Mouse (Mus musculus) cerebellum, adult (tissue): ENCODE results near the gene Setd7.

ENCODE experiments used
- ATAC-seq: cut with Nextera tagmentation; 2 replicates; pipeline ENCODE4 v1.9.2; 2017; ENCODE audit warnings: mild to moderate bottlenecking, moderate library complexity, mixed read lengths; ENCODE audit not compliant: insufficient number of reproducible peaks, low FRiP score, low TSS enrichment

The Setd7 gene

GRCm38 (mm10) chr3:51525186-51525785 lies 35.4 kb downstream of the Setd7 start:
- ATAC-seq = peak; percentile 38; the same call in 1 of the 2 replicates

- no peak for ATAC-seq
These were observed 39.4 kb downstream of the Setd7 start for GRCm38 (mm10) chr3:51521262-51521661.

GRCm38 (mm10) chr3:51518763-51519121 lies 41.9 kb downstream of the Setd7 start:
- no peak for ATAC-seq

GRCm38 (mm10) chr3:51517878-51518762 lies 42.6 kb downstream of the Setd7 start:
- ATAC-seq = no peak

- ATAC-seq = no peak
These were observed 43.2 kb downstream of the Setd7 start for GRCm38 (mm10) chr3:51517467-51517866.

- ATAC-seq = peak; percentile 62
These were observed 48.7 kb downstream of the Setd7 start for GRCm38 (mm10) chr3:51511983-51512382.

GRCm38 (mm10) chr3:51510903-51511302 lies 49.8 kb downstream of the Setd7 start:
- ATAC-seq = peak; percentile 83

GRCm38 (mm10) chr3:51505465-51505864 lies 55.2 kb downstream of the Setd7 start:
- no peak for ATAC-seq

GRCm38 (mm10) chr3:51504385-51504952 lies 56.2 kb downstream of the Setd7 start:
- no peak for ATAC-seq

GRCm38 (mm10) chr3:51499876-51500275 lies 60.8 kb downstream of the Setd7 start:
- no peak for ATAC-seq

- ATAC-seq = no peak
These were observed 62.0 kb downstream of the Setd7 start for GRCm38 (mm10) chr3:51498659-51499058.

- no peak for ATAC-seq
These were observed 62.7 kb downstream of the Setd7 start for GRCm38 (mm10) chr3:51497978-51498377.

- no peak for ATAC-seq
These were observed 65.0 kb downstream of the Setd7 start for GRCm38 (mm10) chr3:51495646-51496045.

GRCm38 (mm10) chr3:51494466-51494865 lies 66.2 kb downstream of the Setd7 start:
- no peak for ATAC-seq

- ATAC-seq = no peak
These were observed 67.3 kb downstream of the Setd7 start for GRCm38 (mm10) chr3:51493272-51493838.

- no peak for ATAC-seq
These were observed 70.5 kb downstream of the Setd7 start for GRCm38 (mm10) chr3:51490088-51490753.

- ATAC-seq = no peak
These were observed 74.0 kb downstream of the Setd7 start for GRCm38 (mm10) chr3:51486491-51487195.

- ATAC-seq = no peak
These were observed 75.3 kb downstream of the Setd7 start for GRCm38 (mm10) chr3:51485347-51485746.

GRCm38 (mm10) chr3:51484370-51484769 lies 76.3 kb downstream of the Setd7 start:
- ATAC-seq = peak; percentile 34; the same call in 1 of the 2 replicates
